Mouse (Mus musculus) heart, adult 2 months (tissue): ENCODE results near the gene Ggps1. TPM values are rescaled to one million over a fixed set of nuclear protein-coding genes. Genes with fewer than 3 reads are reported as not detected.

ENCODE experiments used
- DNase-seq, 2 experiments: peaks; one replicate each; pipeline ENCODE4 v3.0.0; 2021
- H3K27ac ChIP-seq: fragments of 200-600 bp; 2 replicates; pipeline ENCODE4 v1.8.1; 2022
- H3K27me3 ChIP-seq: fragments of 200-500 bp; 2 replicates; pipeline ENCODE4 v1.6.1; 2012; ENCODE audit warnings: mild to moderate bottlenecking, low read length, inconsistent platforms, mixed read lengths; ENCODE audit not compliant: control insufficient read depth, insufficient read depth
- H3K36me3 ChIP-seq: fragments of 200-500 bp; 2 replicates; pipeline ENCODE4 v1.6.1; 2012; ENCODE audit warnings: low read length, inconsistent platforms; ENCODE audit not compliant: control insufficient read depth, insufficient read depth
- H3K4me1 ChIP-seq: fragments of 200-500 bp; 2 replicates; pipeline ENCODE4 v1.6.1; 2011; ENCODE audit warnings: low read length; ENCODE audit not compliant: control insufficient read depth, insufficient read depth
- H3K4me3 ChIP-seq: fragments of 200-600 bp; 2 replicates; pipeline ENCODE4 v1.8.1; 2022
- H3K79me2 ChIP-seq: fragments of 200-500 bp; replicated peaks from 2 replicates; pipeline ENCODE4 v1.6.1; 2012; ENCODE audit warnings: mild to moderate bottlenecking, inconsistent platforms, low read length, moderate library complexity, mixed read lengths; ENCODE audit not compliant: control insufficient read depth, insufficient read depth
- H3K9ac ChIP-seq: fragments of 200-500 bp; 2 replicates; pipeline ENCODE4 v1.6.1; 2012; ENCODE audit warnings: low read depth, mild to moderate bottlenecking, control low read depth, inconsistent platforms, low read length, mixed read lengths
- CTCF ChIP-seq: fragments of 200-600 bp; IDR thresholded peaks from 2 replicates; pipeline ENCODE4 v1.8.1; 2022; ENCODE audit warnings: antibody characterized with exemption, mild to moderate bottlenecking, moderate library complexity
- EP300 ChIP-seq: fragments of 200-500 bp; IDR thresholded peaks from 2 replicates; pipeline ENCODE4 v1.6.1; 2011; ENCODE audit warnings: low read depth, low read length, control low read depth; ENCODE audit not compliant: insufficient read depth
- POLR2A ChIP-seq: fragments of 200-500 bp; IDR thresholded peaks from 2 replicates; pipeline ENCODE4 v1.6.1; 2011; ENCODE audit warnings: mild to moderate bottlenecking, low read depth, low read length, control low read depth; ENCODE audit not compliant: insufficient read depth
- WGBS: fragments of 180-500 bp; shearing (Covaris S2); methylation state at CpG from one replicate; pipeline ENCODE4 v1.1.7; 2018; 5-methylcytosine and 5-hydroxymethylcytosine counted together
- intact Hi-C: fragments of 180-260 bp; cut with DNase I; formaldehyde crosslinking; loops from one replicate; pipeline ENCODE4 v1.15.1; 2025
- polyA plus RNA-seq: library from polyadenylated mRNA; depleted of rRNA; stranded (reverse); fragments of >200 nt; gene quantifications from 2 replicates; pipeline ENCODE4 v1.2.3, GENCODE M21; 2012
- total RNA-seq, 2 experiments: library from RNA; stranded (reverse); gene quantifications; 2 replicates each; pipeline ENCODE4 v1.2.3; 2021

Gene Ggps1
- total and polyA plus RNA-seq, 3 experiments: 8.2 to 24.2 (median 19.2) TPM

- Histone ChIP-seq H3K27me3 (no peaks in the 10 kb centered on the region), H3K4me1 (no peaks in the 10 kb centered on the region), H3K27ac (no peak overlapping the region), H3K36me3 (peaks cover 2% of the 10 kb centered on the region; the same call in 1 of the 2 replicates), H3K9ac (no peak overlapping the region), H3K79me2 (no peaks in the 10 kb centered on the region), H3K4me3 (no peak overlapping the region)
- 58% methylated on average over 1 of the region's 1 CpGs for WGBS
- intact Hi-C loops: no loop called here
- TF ChIP-seq CTCF: no peak
- no peak for TF ChIP-seq EP300
- no peak for TF ChIP-seq POLR2A
- DNase-seq: no peak
Observed at GRCm38 (mm10) chr13:14049878-14050277, 13.4 kb downstream of the Ggps1 start.

GRCm38 (mm10) chr13:14044521-14044920 lies 18.8 kb downstream of the Ggps1 start:
- intact Hi-C loops: no loop called here

GRCm38 (mm10) chr13:14043851-14044250 lies 19.4 kb downstream of the Ggps1 start:
- intact Hi-C loops: no loop called here

More at GRCm38 (mm10) chr13:14044521-14044920, 18.8 kb downstream of the Ggps1 start:
- H3K9ac ChIP-seq: no peak overlapping the region
- H3K4me3 ChIP-seq: no peak overlapping the region
- H3K36me3 ChIP-seq: no peaks in the 10 kb centered on the region
- 52% methylated on average over 2 of the region's 2 CpGs for WGBS
- no peak overlapping the region for H3K27ac ChIP-seq
- TF ChIP-seq POLR2A: no peak
- TF ChIP-seq EP300: no peak
- no peak for TF ChIP-seq CTCF
- H3K79me2 ChIP-seq: no peaks in the 10 kb centered on the region
- no peak for DNase-seq
- no peaks in the 10 kb centered on the region for H3K4me1 ChIP-seq
- H3K27me3 ChIP-seq: no peaks in the 10 kb centered on the region

GRCm38 (mm10) chr13:14040186-14040585 lies 23.1 kb downstream of the Ggps1 start:
- H3K4me3 ChIP-seq: peak overlapping the region; percentile 93

More at GRCm38 (mm10) chr13:14043851-14044250, 19.4 kb downstream of the Ggps1 start:
- no peaks in the 10 kb centered on the region for H3K4me1 ChIP-seq
- DNase-seq: no peak
- no peak overlapping the region for H3K4me3 ChIP-seq
- no peaks in the 10 kb centered on the region for H3K36me3 ChIP-seq
- no peaks in the 10 kb centered on the region for H3K27me3 ChIP-seq
- no peak overlapping the region for H3K27ac ChIP-seq
- TF ChIP-seq CTCF: no peak
- no peak for TF ChIP-seq POLR2A
- TF ChIP-seq EP300: no peak
- no peak overlapping the region for H3K9ac ChIP-seq
- H3K79me2 ChIP-seq: no peaks in the 10 kb centered on the region

GRCm38 (mm10) chr13:14039292-14039965 lies 23.9 kb downstream of the Ggps1 start, which contains the start of gene Tbce:
Gene Tbce (minus strand): TSS chr13:14039638.
- peak; percentile 93 for DNase-seq
- Histone ChIP-seq H3K9ac (peak within 1 kb of the TSS; percentile 91), H3K79me2 (peaks cover 1% of the 10 kb centered on the region; the same call in 1 of the 2 replicates), H3K27ac (peak within 1 kb of the TSS; percentile 99), H3K4me1 (no peaks in the 10 kb centered on the region; the same call in 1 of the 2 replicates), H3K4me3 (peak within 1 kb of the TSS; percentile 93), H3K36me3 (peaks cover 5% of the 10 kb centered on the region; the same call in 1 of the 2 replicates), H3K27me3 (no peaks in the 10 kb centered on the region)
- TF ChIP-seq EP300: no peak
- peak; percentile 51 for TF ChIP-seq CTCF
- peak; percentile 94 for TF ChIP-seq POLR2A
- intact Hi-C loops: loop anchor here (2.0 kb wide), 1 partner anchor 85 kb away; the partner anchor contains the start of gene B3galnt2
- WGBS: under 1% methylated on average over 35 of the region's 35 CpGs

More at GRCm38 (mm10) chr13:14040186-14040585, 23.1 kb downstream of the Ggps1 start:
- no peak for DNase-seq
- no peak overlapping the region for H3K9ac ChIP-seq
- no peaks in the 10 kb centered on the region; the same call in 1 of the 2 replicates for H3K4me1 ChIP-seq
- no peaks in the 10 kb centered on the region for H3K36me3 ChIP-seq
- TF ChIP-seq CTCF (no peak), POLR2A (no peak), EP300 (no peak)
- 0 out of 2 replicates have a peak, but pooled peaks cover 1% of the 10 kb centered on the region for H3K79me2 ChIP-seq
- intact Hi-C loops: loop anchor here (1.0 kb wide), 1 partner anchor 23 kb away; the partner anchor contains the start of genes Arid4b and Ggps1
- no peaks in the 10 kb centered on the region for H3K27me3 ChIP-seq
- H3K27ac ChIP-seq: peak overlapping the region; percentile 99
- 16% methylated on average over 5 of the region's 5 CpGs for WGBS

- WGBS: 2% methylated on average over 8 of the region's 8 CpGs
- H3K4me1 ChIP-seq: no peaks in the 10 kb centered on the region; the same call in none of the 2 replicates
- peaks cover 1% of the 10 kb centered on the region; the same call in 1 of the 2 replicates for H3K79me2 ChIP-seq
- H3K4me3 ChIP-seq: peak overlapping the region; percentile 93
- TF ChIP-seq CTCF: no peak
- no peak for TF ChIP-seq EP300
- DNase-seq: no peak
- peak overlapping the region; percentile 99 for H3K27ac ChIP-seq
- peak overlapping the region; percentile 91 for H3K9ac ChIP-seq
- intact Hi-C loops: loop anchor here (2.0 kb wide), 1 partner anchor 84 kb away; the partner anchor contains the start of gene B3galnt2
- H3K36me3 ChIP-seq: peaks cover 8% of the 10 kb centered on the region; the same call in 1 of the 2 replicates
- H3K27me3 ChIP-seq: no peaks in the 10 kb centered on the region
Observed at GRCm38 (mm10) chr13:14038911-14039291, 24.4 kb downstream of the Ggps1 start.
